Comparison of ENCODE assay signal across 10 mouse cellular contexts in genomic region chr11:85786113-85786718, GRCm38 (mm10). TPM values are rescaled to one million over a fixed set of nuclear protein-coding genes. Genes with fewer than 3 reads are reported as not detected.
A peak's percentile ranks its signal among the peaks of the same experiment; 100 is the strongest.
DNase-seq lines count a peak whose midpoint lies in the region; TF ChIP-seq lines count a peak whose summit lies in the region.
"Had no signal": no experiment of that assay in that cellular context is flagged by ENCODE, and none has a peak within 500 bp of the region (broad histone marks: within the 10 kb centered on the region; RNA-seq: fewer than 3 reads in every experiment).

No protein-coding gene starts in this region.

- TF ChIP-seq POLR2A in cerebellum, adult 2 months (IDR thresholded peaks at IDR 0.05; ENCODE audit: borderline replicate concordance, insufficient read depth, low read length) = no peak

- H3K27ac ChIP-seq in cerebellum, adult 2 months (ENCODE audit: insufficient read depth, low read length) = no peak overlapping the region

- peaks cover 17% of the 10 kb centered on the region for H3K4me1 ChIP-seq in cerebellum, adult 2 months (ENCODE audit: control insufficient read depth, insufficient read depth, low read length)

- peak; percentile 23; the same call in 1 of the 2 replicates for TF ChIP-seq CTCF in cerebellum, adult 2 months (IDR thresholded peaks at IDR 0.05; ENCODE audit: borderline replicate concordance, insufficient read depth, low read depth, low read length)

- peak in 1 of 2 experiments; percentile 20 for DNase-seq in cerebellum, adult 2 months
- DNase-seq in cerebellum, postnatal 25 days = no peak
- peak; percentile 1 for DNase-seq in layer of hippocampus, adult 9-10 months (ENCODE audit: low spot score)
- no peak for DNase-seq in layer of hippocampus, postnatal 10 days (ENCODE audit: low spot score in 2 of 2)
- DNase-seq in embryo, embryonic 11 days = peak; percentile 40
- DNase-seq in lung, postnatal 4 days = peak; percentile 60 to 73
- DNase-seq in natural killer cell, adult 2 months (ENCODE audit: low spot score in 2 of 2) = no peak
- DNase-seq in heart, postnatal 25 days (ENCODE audit: low spot score) = no peak
- DNase-seq: cerebellum, adult 18-20 months; heart, postnatal 36 days had no signal

- intact Hi-C loops in heart, postnatal 25 days (cut with DNase I) = no loop called here

- no peaks in the 10 kb centered on the region for H3K27me3 ChIP-seq in cerebellum, adult 2 months (ENCODE audit: control insufficient read depth, insufficient read depth, low read length)

- 88% methylated on average over 3 of the region's 3 CpGs for WGBS in cerebellum, adult 2 months

- H3K4me3 ChIP-seq in cerebellum, adult 2 months (replicated peaks; ENCODE audit: insufficient read depth, low read depth, low read length) = no peak overlapping the region

RNA-seq across cellular contexts. Expression of gene Tbx2, which starts 46.1 kb away (rescaled TPM):
- 3.2 and 3.5 TPM in 2 replicates for polyA plus RNA-seq in cerebellum, adult 2 months (2012; rRNA removed)
- total RNA-seq in layer of hippocampus, postnatal 10 days (2021) = 1 to 10 TPM; 3.0 to 3.9 TPM
- total RNA-seq in heart, postnatal 25 days (2021) = 1 to 10 TPM; 6.2 to 7.1 TPM

Comparison
In these comparisons a context has a peak if more than half of its experiments do, and no peak if none do; other contexts are left out.
1. DNase-seq: peak in layer of hippocampus, adult 9-10 months (single experiment), embryo, embryonic 11 days (single experiment) and lung, postnatal 4 days (2 of 2); none in cerebellum, postnatal 25 days (0 of 2), layer of hippocampus, postnatal 10 days (0 of 2), natural killer cell, adult 2 months (0 of 2) and heart, postnatal 25 days (single experiment).